Mouse (Mus musculus): Measurements from ENCODE around the gene Asic2.
A peak's percentile ranks its signal among the peaks of the same experiment; 100 is the strongest.

GRCm38 (mm10) chr11:81972044-81972443, 3.8 kb upstream of the Asic2 start:
- TF ChIP-seq CTCF (IDR thresholded peaks at IDR 0.05; ENCODE audit: low read depth) (peak; percentile 42), EP300 (IDR thresholded peaks at IDR 0.05; ENCODE audit: low read depth) (no peak)
